Mouse (Mus musculus): ENCODE results near the gene Nif3l1.

DNA sequence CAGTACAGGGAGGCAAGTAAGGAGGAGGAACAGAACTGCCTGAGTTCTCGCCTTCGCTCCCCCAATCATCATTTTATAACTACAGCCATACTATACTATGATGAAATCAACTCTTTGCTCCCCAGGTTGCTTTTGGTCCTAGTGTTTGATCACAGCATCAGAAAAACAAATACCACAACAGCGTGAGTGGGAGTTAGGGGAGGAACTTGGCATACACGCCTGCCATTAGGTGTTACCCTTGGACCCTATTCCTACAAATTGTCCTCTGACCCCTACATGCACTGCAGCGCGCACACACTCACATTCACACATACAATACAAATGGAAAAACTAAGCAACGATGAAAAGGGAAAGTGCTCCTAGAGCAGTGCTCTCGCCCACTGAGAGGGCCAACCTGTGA lies 30.7 kb downstream of the Nif3l1 start:
- TF ChIP-seq CTCF (IDR thresholded peaks at IDR 0.05; ENCODE audit: low read depth) (no peak), EP300 (IDR thresholded peaks at IDR 0.05; ENCODE audit: low read depth) (no peak)

Measured in liver, embryonic 14.5 days (tissue).